Mouse (Mus musculus) skeletal muscle tissue, adult 2 months (tissue): ENCODE data around the gene Mark4.
A peak's percentile ranks its signal among the peaks of the same experiment; 100 is the strongest.

ENCODE experiments used
- DNase-seq: peaks from one replicate; pipeline ENCODE4 v3.0.0-alpha.2; 2012; ENCODE audit warnings: low read depth, low spot score

Gene Mark4

GRCm38 (mm10) chr7:19470308-19470707, 11.7 kb upstream of the Mark4 start:
- no peak for DNase-seq

GRCm38 (mm10) chr7:19469404-19469803, 10.8 kb upstream of the Mark4 start:
- DNase-seq, result no peak

GRCm38 (mm10) chr7:19468279-19468678, 9.7 kb upstream of the Mark4 start:
- DNase-seq, result no peak

- DNase-seq, result no peak
These were observed 9.0 kb upstream of the Mark4 start for GRCm38 (mm10) chr7:19467638-19468037.

GRCm38 (mm10) chr7:19466602-19467145, 8.1 kb upstream of the Mark4 start:
- DNase-seq, result no peak

- DNase-seq, result no peak
These were observed 6.0 kb upstream of the Mark4 start for GRCm38 (mm10) chr7:19464367-19465307.

GRCm38 (mm10) chr7:19462884-19463381, 4.3 kb upstream of the Mark4 start, which contains the start of gene Exoc3l2:
Exoc3l2 (plus strand) TSS chr7:19463331.
- DNase-seq, result no peak

- no peak for DNase-seq
These were observed 3.8 kb upstream of the Mark4 start for GRCm38 (mm10) chr7:19462443-19462842.

GRCm38 (mm10) chr7:19461488-19461887, 2.9 kb upstream of the Mark4 start:
- peak; percentile 44 for DNase-seq

- DNase-seq, result no peak
These were observed 1.9 kb upstream of the Mark4 start for GRCm38 (mm10) chr7:19460500-19460899.

- DNase-seq, result no peak
These were observed 686 bp upstream of the Mark4 start for GRCm38 (mm10) chr7:19459144-19459870.

GRCm38 (mm10) chr7:19458072-19458486, 542 bp downstream of the Mark4 start:
- DNase-seq, result no peak

GRCm38 (mm10) chr7:19457414-19458071, 1.1 kb downstream of the Mark4 start:
- no peak for DNase-seq

GRCm38 (mm10) chr7:19456628-19457027, 2.0 kb downstream of the Mark4 start:
- DNase-seq, result no peak

GRCm38 (mm10) chr7:19455819-19456495, 2.7 kb downstream of the Mark4 start:
- DNase-seq, result no peak

- no peak for DNase-seq
These were observed 3.4 kb downstream of the Mark4 start for GRCm38 (mm10) chr7:19455186-19455585.

- no peak for DNase-seq
These were observed 9.5 kb downstream of the Mark4 start for GRCm38 (mm10) chr7:19449165-19449564.

GRCm38 (mm10) chr7:19447689-19448088, 10.9 kb downstream of the Mark4 start:
- DNase-seq, result no peak

- no peak for DNase-seq
These were observed 13.8 kb downstream of the Mark4 start for GRCm38 (mm10) chr7:19444801-19445200.

- no peak for DNase-seq
These were observed 15.3 kb downstream of the Mark4 start for GRCm38 (mm10) chr7:19443344-19443743.
